Mouse (Mus musculus) neutrophil, adult 5-6 weeks (primary cell): Measurements from ENCODE around the gene Spint1. TPM values are rescaled to one million over a fixed set of nuclear protein-coding genes. Genes with fewer than 3 reads are reported as not detected.

Experiments
- ATAC-seq: fragments of 151-379, 151-347 bp; 2 replicates; pipeline ENCODE4 v1.8.0; 2017; ENCODE audit warnings: mild to moderate bottlenecking, moderate TSS enrichment; ENCODE audit not compliant: insufficient number of reproducible peaks, poor library complexity, low FRiP score, severe bottlenecking; ENCODE audit errors: extremely low read depth
- total RNA-seq: library from RNA; stranded (forward); fragments of 200-1000 nt; gene quantifications from 2 replicates; pipeline ENCODE4 v1.2.3, GENCODE M21; 2017

Spint1 gene
- not detected in 2 replicates for total RNA-seq

DNA sequence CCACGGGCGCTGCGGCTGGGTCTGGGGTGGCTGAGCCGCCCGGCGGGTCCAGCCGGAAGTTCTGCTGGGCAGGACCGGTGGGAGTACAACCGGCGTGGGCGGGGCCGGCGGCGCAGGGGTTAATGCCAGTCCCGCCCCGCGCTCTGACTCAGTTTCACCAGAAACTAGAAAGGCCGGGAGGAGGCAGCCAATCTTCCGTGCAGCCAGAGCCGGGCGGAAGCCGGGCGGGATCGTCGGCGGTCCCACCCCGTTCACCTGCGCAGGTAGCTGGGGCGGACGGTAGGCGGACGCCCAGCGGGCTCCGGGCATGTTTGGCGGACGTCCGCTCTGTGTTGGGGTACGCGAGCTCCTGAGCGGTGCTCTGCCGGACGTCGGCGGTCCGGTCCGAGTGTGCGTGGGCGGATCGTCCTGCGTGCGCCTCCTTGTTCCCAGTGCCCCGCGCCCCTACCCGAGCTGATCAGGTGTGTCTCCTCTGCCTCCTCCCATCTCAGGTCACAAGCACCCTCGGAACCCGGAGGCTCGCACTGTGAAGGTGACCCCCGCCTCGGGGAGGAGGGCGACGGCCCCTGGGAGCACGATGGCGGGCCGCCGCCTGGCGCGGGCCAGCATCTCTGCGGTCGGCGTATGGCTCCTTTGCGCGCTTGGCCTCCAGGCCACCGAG is at the start of gene Spint1:
Spint1 (plus strand) TSS at position 153 of the 661 bp plus-strand sequence.
- ATAC-seq, result no peak

DNA sequence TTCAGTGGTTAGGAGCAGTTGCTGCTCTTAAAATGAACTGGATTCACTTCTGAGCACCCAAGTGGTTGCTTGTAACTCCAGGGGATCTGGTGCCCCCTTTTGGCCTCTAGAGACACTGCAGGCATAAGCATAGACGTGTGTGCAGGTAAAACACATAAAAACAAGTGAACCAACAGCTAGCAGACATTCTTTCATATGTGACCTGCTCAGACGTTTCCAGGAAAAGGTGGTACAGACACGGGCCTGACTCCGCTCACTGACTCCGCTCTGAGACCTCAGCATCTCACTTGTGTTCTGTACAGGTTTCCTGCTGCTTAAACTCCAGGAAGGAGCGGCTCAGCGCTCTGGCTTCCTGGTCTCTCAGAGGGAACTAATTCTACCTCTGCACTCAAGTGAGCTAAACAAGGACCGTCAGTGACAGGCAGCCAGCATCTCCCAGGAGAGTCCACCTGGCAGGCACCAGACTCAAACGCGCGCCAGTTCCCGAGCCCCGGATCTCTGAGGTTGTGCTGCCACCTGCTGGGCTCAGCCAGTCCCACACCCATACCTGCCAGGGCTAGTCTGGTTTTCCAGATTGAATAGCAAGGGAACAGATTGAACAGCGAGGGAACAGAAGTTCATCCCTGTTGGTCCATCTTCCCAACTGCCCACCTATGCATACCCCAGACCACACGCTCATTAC is 48.0 kb upstream of the Spint1 start:
- peak; percentile 90 for ATAC-seq

DNA sequence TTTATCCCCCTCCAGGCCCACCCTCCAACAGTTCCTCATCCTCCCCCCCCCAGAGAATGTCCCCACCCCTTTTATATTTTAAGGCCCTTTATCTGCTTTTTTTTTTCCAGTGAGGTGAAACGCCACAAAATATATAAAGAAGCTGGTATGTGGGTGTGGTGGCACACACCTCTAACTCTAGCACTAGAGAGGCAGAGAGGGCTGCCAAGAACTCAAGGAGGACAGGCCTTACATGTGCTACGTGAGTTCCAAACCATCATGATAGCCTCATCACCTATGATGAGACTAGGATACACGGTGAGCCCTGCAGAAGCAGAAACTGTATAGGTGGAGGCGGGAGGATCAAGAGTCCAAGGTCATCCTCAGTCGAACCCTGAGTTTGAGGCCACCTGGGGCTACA is 46.2 kb upstream of the Spint1 start:
- ATAC-seq, result no peak

DNA sequence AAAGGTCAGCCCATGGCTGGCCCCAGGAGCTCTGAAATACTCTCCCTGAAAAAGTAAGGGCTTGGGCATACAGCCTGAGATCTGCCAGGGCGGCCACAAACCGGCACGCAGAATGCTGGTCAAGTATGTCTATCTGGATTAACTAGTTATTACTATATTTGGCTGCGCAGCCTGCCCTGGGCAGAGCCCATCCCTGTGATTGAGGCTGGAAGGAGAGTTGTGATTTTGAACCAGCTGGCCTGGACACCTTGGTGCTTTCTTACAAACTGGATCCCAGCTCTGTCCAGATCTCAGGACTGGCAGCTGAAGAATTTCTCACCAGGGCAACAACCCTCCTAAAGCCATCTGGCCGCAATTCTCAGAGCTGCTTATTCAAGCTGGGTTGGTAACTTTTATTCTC is 43.0 kb upstream of the Spint1 start:
- ATAC-seq, result no peak

DNA sequence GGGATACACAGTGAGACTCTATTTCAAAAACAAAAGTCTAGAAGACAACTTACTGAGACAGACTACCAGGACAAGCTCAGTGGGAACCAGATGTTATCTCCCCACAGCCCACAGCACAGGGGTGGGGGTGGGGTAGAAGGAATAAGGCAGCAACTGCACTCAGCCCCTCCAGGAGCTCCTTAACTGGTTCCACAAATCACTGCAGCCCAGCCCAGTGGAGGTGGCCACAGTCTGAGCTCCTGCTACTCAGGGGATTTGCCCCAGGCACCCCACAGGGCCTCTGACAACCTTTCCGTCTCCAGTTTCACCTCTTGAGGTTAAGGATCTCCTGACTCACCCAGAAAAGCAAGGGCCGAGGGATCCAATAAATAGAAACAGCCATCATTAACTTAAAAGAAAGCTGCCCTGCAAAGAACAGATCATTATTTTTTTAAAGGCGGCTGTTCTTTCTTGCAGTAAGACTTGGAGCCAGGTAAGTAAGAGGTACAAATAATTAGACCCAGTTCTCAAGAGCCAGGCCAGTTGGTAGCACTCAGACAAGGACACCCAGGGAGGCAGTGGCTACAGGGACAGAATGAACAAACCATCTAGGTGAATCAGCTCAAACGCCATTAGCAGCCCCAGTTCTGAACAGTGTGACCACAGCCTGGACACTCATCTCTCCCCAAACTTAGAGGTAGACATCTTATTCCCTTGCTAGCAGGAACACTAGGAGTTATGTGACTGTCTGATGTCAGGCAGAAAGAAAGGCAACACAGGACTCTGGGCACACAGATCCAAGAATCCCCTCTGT is 40.6 kb upstream of the Spint1 start:
- ATAC-seq, result no peak

DNA sequence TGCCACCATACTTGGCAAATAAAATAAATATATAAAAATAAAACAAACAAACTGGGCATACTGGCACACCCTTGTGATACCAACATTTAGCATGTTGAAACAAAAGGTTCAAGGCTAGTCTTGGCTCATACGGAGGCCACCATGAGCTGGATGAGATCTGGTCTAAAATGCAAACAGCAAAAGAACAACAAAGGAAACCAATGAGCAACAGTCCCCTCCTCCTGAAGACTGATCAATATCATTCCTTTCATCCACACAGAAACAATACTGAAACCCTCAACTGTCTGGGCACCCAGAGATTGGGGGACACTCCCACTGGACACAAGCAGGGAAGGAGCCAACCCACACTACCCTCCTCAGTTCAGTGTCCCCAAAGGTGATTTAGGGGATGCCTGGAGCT is 39.7 kb upstream of the Spint1 start:
- ATAC-seq, result no peak

DNA sequence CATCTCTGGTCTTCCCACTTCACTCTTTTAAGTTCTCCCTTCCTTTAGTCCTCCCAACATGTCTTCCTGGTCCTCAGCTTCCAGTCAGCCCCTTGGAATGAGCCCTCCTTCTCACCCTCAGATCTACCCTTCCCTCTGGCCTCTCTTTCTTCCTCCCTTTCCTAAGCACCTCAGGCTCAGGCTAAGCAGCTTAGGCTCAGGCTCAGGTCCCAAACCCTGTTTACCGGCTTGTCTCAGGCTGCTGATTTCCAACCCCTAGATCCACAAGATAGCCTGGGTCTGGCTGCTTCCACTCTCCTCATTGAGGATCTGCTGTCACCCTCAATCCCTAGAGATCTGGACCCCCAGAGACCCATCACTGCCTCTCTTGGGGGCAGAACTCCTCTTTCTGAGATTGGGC is 39.1 kb upstream of the Spint1 start:
- no peak for ATAC-seq

- ATAC-seq, result no peak
These were observed 38.2 kb upstream of the Spint1 start for GRCm38 (mm10) chr2:119198934-119199333.

DNA sequence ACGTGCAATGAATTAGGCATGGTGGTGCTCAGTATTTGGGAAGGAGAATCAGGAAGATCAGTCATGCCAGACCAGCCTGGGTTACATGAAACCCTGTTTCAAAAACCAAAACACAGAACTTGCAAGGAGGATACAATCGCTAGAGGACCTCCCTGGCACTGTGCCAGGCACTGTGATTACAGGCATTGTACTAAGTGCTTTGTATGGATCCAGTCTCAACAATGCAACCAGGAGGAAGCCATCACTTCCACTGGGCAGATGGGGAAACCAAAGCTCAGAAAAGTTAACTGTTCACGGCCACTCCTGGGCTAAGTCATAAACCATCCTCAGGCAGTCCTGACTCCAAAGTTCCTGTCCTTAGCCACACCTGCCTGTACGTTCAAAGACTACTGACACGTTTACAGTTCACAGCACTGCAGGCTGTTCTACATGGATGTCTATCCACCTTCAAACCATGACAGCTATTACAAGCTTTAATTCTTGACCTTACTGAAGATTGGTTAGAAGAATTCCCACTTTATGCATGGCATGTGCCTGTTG is 34.2 kb upstream of the Spint1 start:
- ATAC-seq, result no peak

DNA sequence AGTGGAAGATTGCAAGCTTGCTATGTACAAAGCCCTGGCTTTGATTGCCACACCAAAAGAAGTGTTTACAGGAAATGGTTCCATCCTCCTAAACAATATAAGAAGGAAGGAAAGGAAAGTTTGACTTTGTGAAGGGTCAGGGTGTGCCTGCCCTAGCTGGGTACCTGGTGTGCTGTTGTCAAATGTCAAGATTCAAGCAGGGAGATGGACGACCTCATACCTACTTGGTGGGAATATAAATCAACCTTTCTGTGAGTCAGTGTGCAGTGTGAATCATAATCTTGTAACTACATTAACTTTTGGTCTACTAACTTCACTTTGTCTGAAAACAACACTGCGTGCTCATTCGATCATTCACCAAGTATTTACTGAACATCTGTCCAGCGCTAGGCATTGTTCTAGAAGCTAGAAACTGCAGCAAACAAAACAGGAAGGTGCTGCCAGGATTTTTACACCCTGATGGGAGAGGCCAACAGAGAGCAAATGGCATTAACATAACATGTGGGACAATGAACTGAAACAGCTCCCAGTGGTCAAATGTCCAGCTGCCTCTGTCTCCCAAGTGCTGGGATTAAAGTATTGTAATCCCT is 33.2 kb upstream of the Spint1 start:
- ATAC-seq, result no peak

- ATAC-seq, result no peak
These were observed 29.2 kb upstream of the Spint1 start for GRCm38 (mm10) chr2:119207961-119208343.

- ATAC-seq, result peak; percentile 99
These were observed 28.6 kb upstream of the Spint1 start, which contains the start of the genes Zfyve19 and Dnajc17 for GRCm38 (mm10) chr2:119208344-119209175. Gene Zfyve19 (plus strand): TSS chr2:119208617. Gene Dnajc17 (minus strand): TSS chr2:119208795.

GRCm38 (mm10) chr2:119209176-119209507 is 28.0 kb upstream of the Spint1 start:
- ATAC-seq, result no peak

GRCm38 (mm10) chr2:119229775-119230704 is 7.1 kb upstream of the Spint1 start, which contains the start of gene Ppp1r14d:
Gene Ppp1r14d (minus strand): TSS chr2:119229906.
- no peak for ATAC-seq

DNA sequence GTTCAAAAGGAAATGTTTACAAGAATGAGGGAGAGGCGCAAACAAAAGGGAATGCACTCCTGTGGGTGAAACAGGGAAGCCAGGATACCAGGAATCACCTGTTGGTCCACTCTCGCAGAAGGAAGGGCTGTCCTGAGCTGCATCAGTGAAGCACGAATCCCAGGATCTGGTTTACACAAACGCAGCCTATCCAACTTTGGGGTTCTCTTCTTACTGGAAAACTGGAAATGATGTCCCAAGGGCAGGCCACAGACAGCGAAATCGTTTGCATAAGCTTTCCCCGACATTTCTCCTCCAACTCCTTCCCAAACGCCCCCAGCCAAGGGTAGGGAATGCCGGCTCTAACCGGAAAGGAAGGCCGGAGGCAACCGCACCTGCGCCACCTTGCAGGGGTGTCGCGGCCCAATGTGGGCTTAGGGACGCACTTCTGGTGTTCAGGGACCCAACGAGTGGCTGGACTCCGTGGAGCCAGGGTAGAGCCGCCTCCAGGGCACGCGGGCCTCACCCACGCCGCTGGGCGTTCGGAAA is 416 bp upstream of the Spint1 start:
- no peak for ATAC-seq

GRCm38 (mm10) chr2:119237871-119238220 is 684 bp downstream of the Spint1 start:
- ATAC-seq, result no peak

GRCm38 (mm10) chr2:119238671-119239070 is 1.5 kb downstream of the Spint1 start:
- ATAC-seq, result no peak
